Mouse (Mus musculus) kidney, embryonic 16.5 days (tissue): ENCODE data around the gene Grin2b. TPM values are rescaled to one million over a fixed set of nuclear protein-coding genes. Genes with fewer than 3 reads are reported as not detected.
"Not testable (repeated sequence)": the region's sequence is repeated elsewhere in the genome, so short reads cannot be mapped to it uniquely, and the experiment has no call there.

ENCODE experiments used
- ATAC-seq: fragments of 200-750 bp; cut with Nextera tagmentation; 2 replicates; pipeline ENCODE4 v1.8.0; 2017; ENCODE audit warnings: moderate TSS enrichment; ENCODE audit not compliant: low FRiP score, low TSS enrichment
- H3K27ac ChIP-seq: fragments of 300-500 bp; sonication (generic); 2 replicates; pipeline ENCODE4 v1.5.1; 2014; ENCODE audit warnings: low read length
- H3K27me3 ChIP-seq: fragments of 300-500 bp; sonication (generic); 2 replicates; pipeline ENCODE4 v1.6.1; 2014; ENCODE audit warnings: low read length, control low read depth, mixed read lengths; ENCODE audit not compliant: insufficient read depth
- H3K36me3 ChIP-seq: fragments of 300-500 bp; sonication (generic); 2 replicates; pipeline ENCODE4 v1.6.1; 2014; ENCODE audit warnings: low read length, control low read depth, mixed read lengths; ENCODE audit not compliant: insufficient read depth
- H3K4me1 ChIP-seq: fragments of 300-500 bp; sonication (generic); 2 replicates; pipeline ENCODE4 v1.6.1; 2014; ENCODE audit warnings: low read length, control low read depth, mixed read lengths; ENCODE audit not compliant: insufficient read depth
- H3K4me2 ChIP-seq: fragments of 300-500 bp; sonication (generic); replicated peaks from 2 replicates; pipeline ENCODE4 v1.6.1; 2014; ENCODE audit warnings: low read depth, low read length
- H3K4me3 ChIP-seq: fragments of 300-500 bp; sonication (generic); 2 replicates; pipeline ENCODE4 v1.5.1; 2014; ENCODE audit warnings: mild to moderate bottlenecking, low read length
- H3K9ac ChIP-seq: fragments of 300-500 bp; sonication (generic); replicated peaks from 2 replicates; pipeline ENCODE4 v1.6.1; 2014; ENCODE audit warnings: low read length
- H3K9me3 ChIP-seq: fragments of 300-500 bp; sonication (generic); 2 replicates; pipeline ENCODE4 v1.6.1; 2016; ENCODE audit warnings: low read length, control low read depth
- WGBS: fragments of 180-500 bp; shearing (Covaris S2); extraction: QIAGEN DNeasy Blood & Tissue Kit; methylation state at CpG from one replicate; pipeline ENCODE4 v1.1.7; 2014; 5-methylcytosine and 5-hydroxymethylcytosine counted together
- polyA plus RNA-seq: library from polyadenylated mRNA; unstranded; fragments of >200 nt; fragmentation: Nextera tagmentation; extraction: Ambion mirVana; gene quantifications from 2 replicates; pipeline ENCODE4 v1.2.1, GENCODE M21; 2015

Gene Grin2b
- polyA plus RNA-seq, 1 experiment from 2014 or later, result 0.34 TPM

DNA sequence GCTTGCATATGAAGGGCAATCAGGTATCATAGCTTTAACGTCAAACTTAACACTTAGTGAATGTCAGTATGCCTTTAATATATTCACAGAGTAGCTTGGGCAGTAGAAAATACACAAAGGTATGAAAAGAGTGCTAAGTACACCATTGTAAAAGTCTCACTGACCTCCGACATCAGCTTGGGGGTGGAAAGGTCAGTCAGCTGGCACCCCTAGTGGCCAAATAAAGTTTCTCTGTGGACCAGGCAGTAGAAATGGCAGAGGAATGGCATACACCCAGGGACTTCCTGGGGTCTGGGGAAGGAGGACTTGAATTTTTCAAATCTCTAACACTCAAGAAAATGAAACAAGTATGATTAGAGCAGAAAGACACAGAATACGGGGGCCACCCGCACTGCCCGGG lies 339.8 kb downstream of the Grin2b start:
- H3K36me3 ChIP-seq, result no peaks in the 10 kb centered on the region
- no peaks in the 10 kb centered on the region for H3K4me1 ChIP-seq
- H3K4me3 ChIP-seq, result no peak overlapping the region
- H3K4me2 ChIP-seq, result no peak overlapping the region
- H3K9me3 ChIP-seq, result no peaks in the 10 kb centered on the region
- no peak for ATAC-seq
- no peaks in the 10 kb centered on the region for H3K27me3 ChIP-seq
- H3K9ac ChIP-seq, result no peak overlapping the region
- 69% methylated on average over 5 of the region's 5 CpGs for WGBS
- no peak overlapping the region for H3K27ac ChIP-seq

DNA sequence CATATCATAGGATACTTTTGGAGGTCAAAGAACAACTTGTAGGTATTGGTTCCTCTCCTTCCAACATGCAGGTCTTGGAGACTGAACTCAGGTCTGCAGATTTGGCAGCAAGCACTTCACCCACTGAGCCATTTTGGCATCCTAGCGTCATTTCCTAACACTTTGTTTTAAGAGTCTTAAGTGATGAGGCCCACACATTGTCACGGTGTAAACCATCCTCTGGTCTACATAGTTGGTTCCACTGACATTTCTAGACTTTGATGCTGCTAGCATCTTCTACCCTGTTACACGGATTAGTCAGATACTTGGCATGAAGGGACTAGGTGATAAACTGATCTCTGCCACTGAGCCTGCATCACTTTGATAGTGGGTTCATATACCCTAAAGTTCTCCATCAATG lies 341.3 kb downstream of the Grin2b start:
- Histone ChIP-seq H3K9ac (no peak overlapping the region), H3K27ac (no peak overlapping the region), H3K27me3 (no peaks in the 10 kb centered on the region), H3K9me3 (no peaks in the 10 kb centered on the region), H3K36me3 (no peaks in the 10 kb centered on the region), H3K4me3 (no peak overlapping the region), H3K4me1 (no peaks in the 10 kb centered on the region), H3K4me2 (no peak overlapping the region)
- no peak for ATAC-seq
- 77% methylated on average over 3 of the region's 3 CpGs for WGBS

DNA sequence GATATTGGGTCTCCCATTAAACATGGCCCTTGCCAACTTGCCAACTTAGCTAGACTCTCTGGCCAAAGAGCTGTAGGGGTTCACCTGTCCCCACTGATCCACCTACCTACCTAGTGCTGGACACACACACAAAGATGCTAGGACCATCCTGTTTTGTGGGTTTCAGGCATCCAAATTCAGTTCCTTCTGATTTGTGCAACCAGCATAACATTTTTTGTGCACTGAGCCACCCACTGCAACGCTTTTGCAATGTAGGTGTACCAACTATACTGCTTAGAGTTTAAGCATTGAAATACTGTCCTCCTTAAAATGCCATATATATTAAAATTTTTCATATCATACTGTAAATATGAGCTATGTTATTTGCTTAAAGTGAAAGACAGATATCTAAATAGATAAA lies 342.3 kb downstream of the Grin2b start:
- Histone ChIP-seq H3K4me1 (no peaks in the 10 kb centered on the region), H3K4me2 (no peak overlapping the region), H3K4me3 (no peak overlapping the region), H3K9ac (no peak overlapping the region), H3K9me3 (no peaks in the 10 kb centered on the region), H3K36me3 (no peaks in the 10 kb centered on the region), H3K27me3 (no peaks in the 10 kb centered on the region), H3K27ac (no peak overlapping the region)
- ATAC-seq, result no peak
- WGBS, result 96% methylated on average over 1 of the region's 1 CpGs

DNA sequence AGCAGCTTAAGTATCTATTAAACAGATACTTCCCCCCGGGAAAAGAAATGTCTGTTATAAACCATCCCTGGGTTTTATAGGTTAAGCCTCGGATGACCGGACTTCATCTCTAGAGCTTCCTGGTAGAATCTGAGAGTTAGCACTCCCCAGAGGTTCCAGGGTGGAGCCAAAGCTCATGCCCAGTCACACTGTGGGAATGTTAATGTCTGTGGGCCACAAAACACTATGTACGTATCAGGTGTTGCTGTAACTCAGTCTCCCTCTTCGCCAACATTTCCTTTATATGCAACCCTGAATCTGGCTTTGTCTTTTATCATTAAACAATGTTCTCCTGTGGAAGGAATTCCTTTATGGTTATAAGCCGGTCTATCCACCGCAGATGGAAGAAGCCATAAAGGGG lies 343.9 kb downstream of the Grin2b start:
- no peak overlapping the region for H3K9ac ChIP-seq
- 73% methylated on average over 7 of the region's 7 CpGs for WGBS
- H3K27ac ChIP-seq, result no peak overlapping the region
- no peak overlapping the region for H3K4me3 ChIP-seq
- no peaks in the 10 kb centered on the region for H3K27me3 ChIP-seq
- no peaks in the 10 kb centered on the region for H3K36me3 ChIP-seq
- no peak for ATAC-seq
- no peak overlapping the region for H3K4me2 ChIP-seq
- H3K4me1 ChIP-seq, result no peaks in the 10 kb centered on the region
- H3K9me3 ChIP-seq, result no peaks in the 10 kb centered on the region

DNA sequence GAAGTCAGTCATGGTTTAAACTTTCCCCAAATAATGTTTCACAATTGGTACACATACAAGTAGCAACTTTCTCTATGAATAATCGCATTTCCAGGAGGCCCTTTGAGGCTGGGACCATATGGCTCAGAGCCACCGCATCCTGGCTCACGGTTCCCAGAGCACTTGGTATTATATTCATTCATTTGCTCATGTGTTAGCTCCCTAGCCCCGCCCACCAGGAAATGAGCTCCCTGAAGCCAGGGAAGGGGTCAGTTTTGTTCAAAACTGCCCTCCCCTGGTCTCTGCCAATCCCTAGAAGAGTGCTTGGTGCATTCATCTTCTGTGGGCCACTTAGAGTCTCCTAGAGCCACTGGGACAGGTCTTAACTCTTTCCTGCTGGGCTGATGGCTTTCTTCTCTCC lies 344.3 kb downstream of the Grin2b start:
- no peak for ATAC-seq
- H3K4me3 ChIP-seq, result no peak overlapping the region
- H3K27ac ChIP-seq, result no peak overlapping the region
- H3K4me1 ChIP-seq, result no peaks in the 10 kb centered on the region
- H3K9ac ChIP-seq, result no peak overlapping the region
- H3K4me2 ChIP-seq, result no peak overlapping the region
- H3K9me3 ChIP-seq, result no peaks in the 10 kb centered on the region
- no peaks in the 10 kb centered on the region for H3K27me3 ChIP-seq
- no peaks in the 10 kb centered on the region for H3K36me3 ChIP-seq
- 54% methylated on average over 4 of the region's 4 CpGs for WGBS

DNA sequence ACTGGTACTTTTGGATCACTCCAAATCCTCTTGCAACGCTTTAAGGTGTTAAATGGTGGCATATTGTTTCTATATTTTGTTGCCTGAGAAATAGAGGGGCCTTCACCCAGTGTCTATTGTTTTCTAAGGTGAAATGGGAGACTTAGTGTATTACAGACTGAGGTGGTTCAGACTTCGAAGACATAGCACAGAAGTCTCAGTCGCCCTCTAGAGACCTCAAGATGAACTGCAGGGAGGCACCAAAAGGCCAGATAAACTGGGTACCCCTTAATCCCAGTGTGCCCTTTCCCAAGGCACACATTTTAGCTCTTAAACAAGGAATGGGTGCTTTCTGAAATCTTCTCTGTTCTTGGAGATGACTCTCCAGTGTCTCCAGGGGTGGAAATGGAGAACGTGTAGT lies 345.4 kb downstream of the Grin2b start:
- no peaks in the 10 kb centered on the region for H3K27me3 ChIP-seq
- 20% methylated on average over 4 of the region's 4 CpGs for WGBS
- no peak for ATAC-seq
- H3K9ac ChIP-seq, result no peak overlapping the region
- H3K4me3 ChIP-seq, result no peak overlapping the region
- H3K4me2 ChIP-seq, result no peak overlapping the region
- H3K4me1 ChIP-seq, result no peaks in the 10 kb centered on the region
- no peaks in the 10 kb centered on the region for H3K36me3 ChIP-seq
- H3K27ac ChIP-seq, result no peak overlapping the region
- no peaks in the 10 kb centered on the region for H3K9me3 ChIP-seq

DNA sequence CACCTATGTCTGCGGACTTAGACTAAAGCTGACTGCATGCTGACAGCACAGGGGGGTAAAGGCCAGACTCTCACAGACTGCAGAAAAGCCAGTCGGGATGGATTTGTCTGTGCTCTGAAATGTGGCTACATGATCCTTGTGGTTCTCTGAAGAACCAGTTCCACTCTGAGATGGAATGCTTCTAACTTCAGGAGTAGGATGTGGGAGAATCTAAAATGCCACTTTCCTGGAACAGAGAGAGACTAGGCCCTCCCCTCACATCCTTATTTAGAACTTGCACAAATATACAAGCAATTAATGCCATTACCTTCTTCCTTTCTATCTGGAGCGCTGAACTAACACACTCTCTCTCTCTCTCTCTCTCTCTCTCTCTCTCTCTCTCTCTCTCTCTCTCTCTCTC lies 346.0 kb downstream of the Grin2b start:
- H3K27me3 ChIP-seq, result no peaks in the 10 kb centered on the region
- H3K9ac ChIP-seq, result no peak overlapping the region
- no peaks in the 10 kb centered on the region for H3K9me3 ChIP-seq
- H3K4me2 ChIP-seq, result no peak overlapping the region
- 79% methylated on average over 3 of the region's 3 CpGs for WGBS
- ATAC-seq, result peak; percentile 31; the same call in 1 of the 2 replicates
- H3K4me1 ChIP-seq, result no peaks in the 10 kb centered on the region
- no peak overlapping the region for H3K27ac ChIP-seq
- no peak overlapping the region for H3K4me3 ChIP-seq
- no peaks in the 10 kb centered on the region for H3K36me3 ChIP-seq

DNA sequence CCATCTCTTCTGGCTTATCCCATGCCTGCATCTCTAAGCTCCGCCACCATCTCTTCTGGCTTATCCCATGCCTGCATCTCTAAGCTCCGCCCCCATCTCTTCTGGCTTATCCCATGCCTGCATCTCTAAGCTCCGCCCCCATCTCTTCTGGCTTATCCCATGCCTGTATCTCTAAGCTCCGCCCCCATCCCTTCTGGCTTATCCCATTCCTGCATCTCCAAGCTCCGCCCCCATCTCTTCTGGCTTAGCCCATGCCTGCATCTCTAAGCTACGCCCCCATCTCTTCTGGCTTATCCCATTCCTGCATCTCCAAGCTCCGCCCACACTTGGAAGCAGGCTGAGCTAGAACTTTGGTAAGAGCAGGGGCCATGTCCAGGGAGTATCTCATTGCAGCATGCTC lies 346.5 kb downstream of the Grin2b start:
- H3K9me3 ChIP-seq, H3K27ac ChIP-seq, H3K27me3 ChIP-seq, H3K36me3 ChIP-seq, ATAC-seq, H3K4me3 ChIP-seq, H3K4me2 ChIP-seq, H3K4me1 ChIP-seq, H3K9ac ChIP-seq: not testable (repeated sequence)
- WGBS, result 98% methylated on average over 7 of the region's 7 CpGs

DNA sequence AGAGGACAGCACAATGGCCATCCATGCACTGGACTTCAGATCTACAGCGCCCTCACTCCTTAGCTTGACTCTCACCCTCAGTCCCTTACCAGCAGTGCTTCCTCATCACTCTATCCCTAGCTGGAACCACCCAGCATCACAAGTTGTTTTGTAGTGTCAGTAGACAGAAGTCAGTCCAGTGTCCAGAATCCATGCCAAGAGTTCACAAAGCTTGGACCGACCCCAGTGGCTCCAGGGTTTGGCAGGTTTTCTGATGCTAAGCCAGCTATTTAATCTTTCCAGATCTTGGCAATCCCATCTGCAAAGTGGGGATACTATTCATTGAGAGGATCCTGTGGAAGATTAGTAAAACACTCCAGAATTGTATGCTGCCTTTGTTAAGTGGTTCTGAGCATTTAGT lies 355.9 kb downstream of the Grin2b start:
- 94% methylated on average over 2 of the region's 2 CpGs for WGBS
- no peaks in the 10 kb centered on the region for H3K9me3 ChIP-seq
- no peaks in the 10 kb centered on the region for H3K4me1 ChIP-seq
- no peak overlapping the region for H3K4me2 ChIP-seq
- ATAC-seq, result no peak
- H3K27ac ChIP-seq, result no peak overlapping the region
- H3K36me3 ChIP-seq, result no peaks in the 10 kb centered on the region
- H3K9ac ChIP-seq, result no peak overlapping the region
- H3K4me3 ChIP-seq, result no peak overlapping the region
- no peaks in the 10 kb centered on the region for H3K27me3 ChIP-seq

DNA sequence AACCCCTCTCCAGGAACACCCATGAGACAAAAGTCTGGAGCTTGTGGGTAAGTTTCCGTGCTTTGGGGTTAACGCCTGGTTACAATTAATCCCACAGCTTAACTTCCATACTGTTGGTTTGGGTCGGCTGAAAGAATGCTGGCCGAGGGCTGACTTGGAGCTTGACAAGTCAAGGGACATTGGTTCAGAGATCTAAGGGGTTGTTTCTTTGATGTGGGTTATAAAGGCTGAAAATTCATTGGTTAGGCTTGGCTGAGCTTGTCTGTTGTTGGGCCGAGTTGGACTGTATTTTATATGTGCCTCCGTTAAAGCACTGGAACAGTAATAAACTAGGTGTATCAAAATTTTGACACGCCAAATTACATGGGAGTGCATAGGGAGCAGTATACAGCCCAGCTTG lies 359.6 kb downstream of the Grin2b start:
- Histone ChIP-seq H3K27ac (peak overlapping the region; percentile 36; the same call in 1 of the 2 replicates), H3K4me2 (no peak overlapping the region), H3K4me1 (no peaks in the 10 kb centered on the region), H3K36me3 (no peaks in the 10 kb centered on the region), H3K27me3 (no peaks in the 10 kb centered on the region), H3K9me3 (no peaks in the 10 kb centered on the region), H3K4me3 (no peak overlapping the region), H3K9ac (no peak overlapping the region)
- ATAC-seq, result peak; percentile 39; the same call in 1 of the 2 replicates
- WGBS, result 36% methylated on average over 7 of the region's 7 CpGs

DNA sequence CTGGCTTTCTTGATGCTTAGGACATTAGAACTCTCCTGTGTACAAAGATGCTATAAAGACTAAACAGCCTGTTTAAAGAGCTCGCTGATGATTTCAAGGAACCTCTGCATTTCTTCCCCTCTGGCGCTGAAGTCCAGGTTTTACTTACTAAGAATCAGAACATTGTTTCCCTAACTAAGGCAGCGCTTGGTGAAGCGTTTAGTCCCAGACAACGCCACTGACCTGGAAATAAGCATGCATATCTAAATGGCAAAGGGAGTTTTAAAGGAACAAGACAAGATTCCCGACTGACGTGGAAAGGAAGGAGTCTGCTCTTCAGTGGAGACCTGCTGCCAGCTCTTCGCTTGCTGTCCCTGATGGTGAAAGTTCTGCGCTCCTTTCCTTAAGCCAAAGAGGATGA lies 367.9 kb downstream of the Grin2b start:
- H3K9ac ChIP-seq, result no peak overlapping the region
- no peaks in the 10 kb centered on the region for H3K9me3 ChIP-seq
- ATAC-seq, result no peak
- H3K27me3 ChIP-seq, result no peaks in the 10 kb centered on the region
- no peaks in the 10 kb centered on the region for H3K36me3 ChIP-seq
- WGBS, result 51% methylated on average over 9 of the region's 9 CpGs
- no peak overlapping the region for H3K27ac ChIP-seq
- H3K4me3 ChIP-seq, result no peak overlapping the region
- no peak overlapping the region for H3K4me2 ChIP-seq
- H3K4me1 ChIP-seq, result no peaks in the 10 kb centered on the region
